Mouse (Mus musculus) layer of hippocampus, adult 18-20 months (tissue): Measurements from ENCODE around the gene Arrdc2. TPM values are rescaled to one million over a fixed set of nuclear protein-coding genes. Genes with fewer than 3 reads are reported as not detected.

Source experiments
- DNase-seq, 2 experiments: peaks; one replicate each; pipeline ENCODE4 v3.0.0; 2022; ENCODE audit warnings: low spot score in 2 of 2
- total RNA-seq, 2 experiments: library from RNA; stranded (reverse); gene quantifications; 2 replicates each; pipeline ENCODE4 v1.2.3; 2021

Arrdc2 gene
- total RNA-seq, 2 experiments from 2014 or later = 15.9 to 27.3 TPM

DNA sequence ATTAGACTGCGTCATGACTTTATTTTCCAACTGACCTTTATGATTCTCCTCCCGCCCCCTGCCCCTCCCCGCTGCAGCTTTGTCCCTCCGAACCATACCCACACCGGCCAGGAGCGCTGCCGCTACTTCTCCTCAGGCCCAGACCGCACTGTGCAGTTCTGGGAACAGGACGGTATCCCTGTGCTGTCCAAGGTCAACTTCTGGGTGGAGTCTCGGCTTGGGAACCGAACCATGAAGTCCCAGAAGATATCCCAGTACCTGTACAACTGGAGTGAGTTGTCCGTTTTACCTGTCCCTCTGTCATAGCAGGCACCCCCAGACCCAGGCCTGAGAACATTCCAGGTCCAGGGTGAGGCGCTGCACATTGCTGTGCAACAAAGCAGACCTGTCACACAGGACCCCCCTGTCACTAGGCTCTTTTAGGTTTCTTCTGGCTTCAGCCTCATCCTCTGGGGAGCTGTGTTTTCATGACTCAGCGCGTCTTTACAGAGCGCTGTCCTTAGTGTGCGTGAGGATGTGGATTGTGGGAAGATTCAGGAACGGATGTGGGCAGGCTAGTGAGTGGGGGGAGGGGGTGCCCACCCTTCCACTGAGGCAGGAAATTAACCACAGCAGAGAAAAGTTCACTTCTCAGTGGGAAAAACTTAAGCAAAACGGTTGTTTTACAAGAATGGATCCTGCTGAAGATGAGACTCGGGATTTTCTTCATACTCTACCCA is 28.4 kb downstream of the Arrdc2 start:
- DNase-seq = no peak

GRCm38 (mm10) chr8:70808955-70809701 is 30.4 kb downstream of the Arrdc2 start:
- DNase-seq = no peak

GRCm38 (mm10) chr8:70808239-70808638 is 31.3 kb downstream of the Arrdc2 start, which contains the start of gene Il12rb1:
Gene Il12rb1, plus strand, starts transcription at chr8:70808449.
- no peak for DNase-seq

GRCm38 (mm10) chr8:70807304-70807703 is 32.2 kb downstream of the Arrdc2 start:
- no peak for DNase-seq

DNA sequence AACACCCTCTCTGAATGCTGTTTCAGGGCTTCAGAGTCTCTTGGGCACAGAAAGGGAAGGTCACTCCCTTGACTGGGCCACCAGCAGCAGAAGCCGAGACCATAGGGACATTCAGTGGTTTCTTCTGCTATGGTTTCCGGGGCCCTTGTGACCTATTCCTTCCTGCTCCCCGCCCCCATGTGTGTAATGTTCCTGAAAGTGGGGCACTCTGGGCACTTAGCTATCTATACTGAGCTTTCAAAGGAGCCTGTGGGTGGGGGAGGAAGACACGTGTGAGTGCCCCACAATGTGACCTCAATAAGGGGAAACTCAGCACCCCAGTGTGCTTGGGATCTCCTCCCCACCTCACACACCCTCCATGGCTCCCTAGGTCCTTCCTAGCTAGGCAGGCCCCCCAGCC is 33.0 kb downstream of the Arrdc2 start:
- no peak for DNase-seq

GRCm38 (mm10) chr8:70804481-70805206 is 34.9 kb downstream of the Arrdc2 start, which contains the start of gene Mast3:
Gene Mast3, minus strand, starts transcription at chr8:70805054.
- peak; percentile 76 to 89 for DNase-seq

- DNase-seq = peak; percentile 70 to 88
Observed at GRCm38 (mm10) chr8:70803761-70804480, 35.6 kb downstream of the Arrdc2 start.

GRCm38 (mm10) chr8:70802786-70803510 is 36.6 kb downstream of the Arrdc2 start:
- DNase-seq = no peak

DNA sequence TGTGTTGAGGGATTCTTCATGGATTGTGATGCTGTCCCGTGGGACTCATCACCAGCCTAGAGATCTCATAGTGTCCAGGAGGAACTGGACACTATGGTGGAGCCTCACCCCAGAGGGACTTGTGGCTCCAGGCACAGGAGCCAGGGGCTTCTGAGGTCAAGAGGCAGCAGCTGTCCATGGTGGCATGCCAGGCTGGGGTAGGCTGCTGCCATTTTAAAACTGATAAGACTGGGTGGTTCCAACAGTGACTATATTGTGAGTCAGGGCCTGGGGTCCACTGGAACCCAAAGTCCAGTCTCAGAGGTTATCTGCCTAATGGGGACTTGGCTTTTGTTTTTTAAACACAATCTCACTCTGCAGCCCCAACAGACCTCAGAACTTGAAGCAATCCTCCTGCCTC is 37.7 kb downstream of the Arrdc2 start:
- no peak for DNase-seq

- DNase-seq = peak; percentile 88 to 94
Observed at GRCm38 (mm10) chr8:70801156-70801555, 38.4 kb downstream of the Arrdc2 start.

DNA sequence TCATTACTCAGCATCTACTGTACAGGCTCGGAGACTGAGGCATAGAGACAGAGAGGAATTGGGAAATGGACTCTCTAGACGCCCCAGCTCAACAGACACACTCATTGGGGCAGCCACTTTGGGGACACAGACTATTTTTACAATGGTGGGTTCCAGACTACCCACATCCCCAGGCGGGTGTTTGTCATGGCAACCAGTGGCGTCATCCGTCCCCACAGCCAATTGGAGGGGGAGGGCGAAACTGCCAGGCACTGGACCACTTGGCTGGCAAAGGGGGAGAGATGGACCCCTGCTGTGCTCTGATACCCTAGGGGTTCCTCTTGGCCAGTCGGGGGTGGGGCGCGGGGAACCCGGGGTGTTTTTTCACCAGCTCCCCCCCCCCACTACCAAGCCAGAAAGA is 38.9 kb downstream of the Arrdc2 start:
- DNase-seq = peak in 1 of 2 experiments; percentile 68

DNA sequence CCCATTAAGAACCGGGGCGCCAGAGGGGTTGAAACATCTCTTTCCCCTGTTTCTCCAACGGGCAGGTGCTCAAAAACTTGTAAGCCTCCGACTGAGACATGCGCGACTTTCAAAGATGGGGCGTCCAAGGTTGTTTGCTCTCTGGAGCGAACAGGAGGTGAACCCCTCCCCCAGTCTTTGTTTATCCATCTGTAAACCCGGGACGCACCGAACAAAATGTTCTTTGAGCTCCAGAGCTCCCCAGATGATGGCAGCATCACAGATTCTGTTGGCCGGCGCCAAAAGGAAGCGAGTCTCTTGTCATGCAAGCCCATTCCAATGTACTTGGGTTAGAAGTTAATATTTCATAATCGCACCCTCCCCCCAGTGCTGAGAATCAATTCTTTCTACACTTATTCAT is 41.2 kb downstream of the Arrdc2 start:
- DNase-seq = peak; percentile 73 to 90

DNA sequence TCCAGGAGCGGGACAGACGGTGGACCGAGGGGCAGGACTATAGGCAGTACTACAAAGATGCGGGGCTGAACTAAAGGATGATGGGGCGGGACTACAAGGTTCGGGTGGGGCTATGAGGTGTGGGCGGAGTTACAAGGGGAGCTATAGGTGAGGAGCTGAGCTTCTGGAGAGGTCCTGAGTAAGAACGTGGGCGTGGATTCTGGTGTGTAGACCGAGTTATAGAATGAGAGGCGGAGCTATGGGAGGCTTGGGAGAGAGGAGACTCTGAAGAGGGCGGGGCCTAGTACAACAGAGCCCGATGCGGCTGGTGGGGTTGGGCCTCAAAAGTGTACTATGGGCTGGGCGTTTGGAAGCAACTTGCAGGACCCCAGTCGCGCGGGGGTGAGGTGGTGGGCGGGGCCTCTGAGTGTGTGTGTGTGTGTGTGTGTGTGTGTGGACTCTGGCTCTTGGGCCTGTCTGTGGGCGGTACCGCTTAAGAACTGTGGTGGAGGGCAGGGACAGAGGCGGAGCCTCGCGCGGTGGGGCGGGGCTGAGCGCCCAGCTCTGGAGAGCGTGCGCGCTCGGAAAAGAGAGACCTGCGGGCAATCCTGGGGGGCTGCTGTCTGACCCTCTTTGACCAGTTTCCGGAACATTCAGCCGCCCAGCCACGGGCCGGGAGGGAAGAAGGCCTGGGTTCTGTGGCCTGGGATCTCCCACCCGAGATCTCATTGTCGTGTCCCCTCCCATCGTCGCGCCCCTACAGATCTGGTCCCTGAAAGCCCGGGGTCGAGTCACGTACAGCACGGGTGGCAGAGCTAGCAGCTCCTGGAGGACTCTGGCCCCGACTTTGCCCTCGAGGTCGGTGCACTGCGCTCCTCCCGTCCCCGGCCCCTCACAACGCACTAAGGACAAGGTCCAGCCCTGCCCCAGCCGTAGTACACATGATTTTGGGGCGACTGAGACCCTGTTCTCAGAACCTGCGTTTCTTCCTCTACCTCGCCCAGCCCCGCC is 42.1 kb downstream of the Arrdc2 start:
- DNase-seq = peak; percentile 90 to 92

DNA sequence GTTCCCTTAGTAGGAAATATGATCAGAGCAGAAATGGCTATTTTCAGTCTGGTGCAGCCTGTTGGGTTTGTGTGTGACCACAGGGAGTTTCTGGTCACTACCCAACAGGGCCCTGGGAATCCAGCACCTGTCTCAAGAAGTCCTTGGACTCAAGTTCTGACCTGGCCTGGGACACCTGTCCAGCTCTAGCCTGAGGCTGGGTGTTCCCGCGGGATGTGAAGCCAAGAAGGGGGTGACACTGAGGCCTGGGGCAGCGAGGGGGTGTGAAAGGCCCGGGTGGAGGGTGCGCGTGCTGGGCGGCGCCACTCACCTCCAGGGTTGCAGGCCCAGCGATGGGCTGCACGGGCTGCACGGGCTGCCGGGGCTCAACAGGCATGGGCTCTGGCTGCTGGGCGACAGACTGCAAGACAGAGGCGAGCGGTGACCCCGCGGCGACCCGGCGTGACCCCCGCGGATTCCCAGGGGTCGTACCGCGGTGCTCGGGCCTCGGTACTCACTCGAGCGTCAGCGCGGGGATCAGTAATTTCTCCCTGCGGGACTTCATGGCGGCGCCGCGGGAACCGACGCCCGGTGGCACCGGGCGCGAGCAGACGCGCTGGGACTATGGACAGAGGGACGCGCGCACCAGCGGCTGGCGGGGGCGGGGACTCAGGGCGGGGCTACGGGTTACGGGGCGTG is 43.0 kb downstream of the Arrdc2 start:
- no peak for DNase-seq

DNA sequence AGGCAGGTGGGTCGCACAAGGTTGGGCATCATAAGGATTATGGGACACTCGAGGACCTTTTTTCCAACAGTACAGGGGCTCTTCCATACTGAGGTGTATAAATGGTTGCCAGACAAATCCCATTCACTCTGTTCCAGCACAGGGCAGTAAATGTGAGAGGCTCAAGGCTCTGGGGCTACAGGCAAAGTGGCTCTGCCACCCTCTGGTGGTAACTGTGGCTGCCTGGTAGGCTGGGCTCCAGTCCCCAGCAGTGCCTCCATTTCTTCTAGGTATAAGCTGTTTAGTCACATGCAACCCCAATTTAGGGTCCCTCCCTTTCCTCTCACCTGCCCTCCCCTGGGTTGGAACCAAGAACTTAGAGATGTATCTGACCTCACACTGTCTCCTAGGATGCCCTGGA is 44.1 kb downstream of the Arrdc2 start:
- DNase-seq = no peak

DNA sequence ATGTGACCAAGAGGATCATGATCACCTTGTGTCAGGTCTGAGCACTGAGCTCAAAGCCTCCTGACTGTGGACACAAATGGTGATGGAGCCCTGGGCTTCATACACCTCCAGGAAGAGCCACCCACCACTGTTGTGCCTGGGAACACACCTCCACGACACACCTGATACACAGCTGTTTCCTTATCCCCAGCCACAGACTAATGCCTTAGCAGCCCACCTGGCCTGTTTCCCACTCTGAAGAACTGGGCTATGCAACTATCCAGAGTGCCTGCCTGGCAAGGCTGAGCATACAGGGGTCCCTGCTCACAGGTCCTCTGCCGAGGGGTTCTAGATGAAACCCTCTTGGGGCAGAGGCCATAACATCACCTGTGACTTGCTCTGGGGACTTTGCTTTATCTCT is 45.3 kb downstream of the Arrdc2 start:
- no peak for DNase-seq

DNA sequence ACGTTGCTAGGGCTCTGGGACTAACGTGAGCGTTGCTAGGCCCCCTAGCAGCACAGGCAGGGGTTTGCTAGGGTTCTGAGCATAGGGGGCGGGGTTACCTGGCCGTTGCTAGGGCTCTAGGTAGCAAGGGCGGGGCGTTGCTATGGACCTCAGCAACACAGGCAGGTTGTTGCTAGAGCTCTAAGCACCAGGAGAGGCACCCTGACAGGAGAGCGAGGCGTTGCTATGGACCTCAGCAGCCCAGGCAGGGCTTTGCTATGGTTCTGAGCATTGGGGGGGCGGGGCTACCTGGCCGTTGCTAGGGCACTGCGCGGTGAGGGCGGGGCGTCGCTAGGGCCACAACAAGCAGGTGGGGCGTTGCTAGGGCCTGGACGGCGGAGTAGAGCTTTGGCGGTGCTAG is 46.8 kb downstream of the Arrdc2 start:
- no peak for DNase-seq

DNA sequence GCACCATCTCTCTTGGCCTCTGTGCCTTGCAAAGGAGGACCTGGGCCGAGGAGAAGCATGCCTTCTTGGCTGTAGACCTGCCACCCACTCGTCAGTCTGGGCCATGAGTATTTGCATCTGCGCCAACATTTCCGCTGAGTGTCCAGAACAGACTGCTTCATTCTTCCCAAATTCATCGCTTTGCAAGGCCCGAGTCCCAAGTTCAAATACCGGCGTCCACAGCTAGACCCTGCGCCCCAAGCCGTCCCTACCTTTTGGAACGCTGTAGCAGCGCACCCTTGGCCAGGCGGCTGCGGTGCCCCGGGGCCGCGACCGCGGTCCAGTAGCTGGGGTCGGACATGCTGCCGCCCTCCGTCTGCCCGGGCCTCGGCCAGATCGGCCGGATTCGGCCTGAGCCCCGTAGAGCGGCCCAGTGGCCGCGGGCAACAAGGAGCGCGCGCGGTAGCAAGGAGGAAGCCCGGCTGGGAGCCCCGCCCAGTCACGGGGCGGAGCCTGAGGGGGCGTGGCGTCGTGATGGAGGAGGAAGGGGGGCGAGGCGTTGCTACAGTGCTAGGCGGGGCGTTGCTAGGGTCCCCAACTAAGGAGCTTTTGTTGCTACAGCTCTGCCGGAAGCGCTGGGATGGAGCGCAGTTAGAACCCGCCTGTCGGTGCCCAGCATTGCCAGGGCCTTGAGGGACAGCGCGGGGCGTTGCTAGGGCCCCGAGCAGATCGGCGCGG is 47.4 kb downstream of the Arrdc2 start:
- DNase-seq = peak; percentile 97 to 98
